Mouse (Mus musculus): ENCODE measurements around the gene Itpr2. TPM values are rescaled to one million over a fixed set of nuclear protein-coding genes. Genes with fewer than 3 reads are reported as not detected.

Itpr2 gene
- polyA plus RNA-seq, 1 experiment from 2014 or later: 12.2 TPM

DNA sequence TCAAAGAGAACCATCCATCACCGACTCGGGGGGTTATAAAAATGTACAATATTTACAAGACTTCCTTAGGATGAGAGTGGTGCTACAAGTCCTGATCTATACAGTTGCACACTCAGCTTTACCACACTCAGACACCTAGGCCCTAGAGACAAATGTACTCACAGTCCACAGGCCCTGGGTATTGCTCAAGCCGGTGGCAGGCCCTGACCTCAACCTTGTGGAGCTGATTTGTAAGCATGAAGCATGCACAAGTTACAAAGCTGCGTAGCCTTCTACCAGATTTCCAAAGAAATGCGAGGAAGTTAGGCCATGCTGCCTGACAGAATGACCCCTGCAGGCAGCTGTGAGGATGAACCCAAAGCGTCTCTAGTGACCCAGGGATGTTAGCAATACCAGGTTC is 185.6 kb downstream of the Itpr2 start:
- no peaks in the 10 kb centered on the region for H3K36me3 ChIP-seq
- H3K4me2 ChIP-seq: no peak overlapping the region
- no peak overlapping the region for H3K27ac ChIP-seq
- no peak for ATAC-seq (ENCODE audit: insufficient read depth, low FRiP score, low read depth)
- H3K4me3 ChIP-seq (replicated peaks): no peak overlapping the region
- H3K9me3 ChIP-seq: no peaks in the 10 kb centered on the region
- no peaks in the 10 kb centered on the region for H3K4me1 ChIP-seq
- H3K9ac ChIP-seq: no peak overlapping the region
- H3K27me3 ChIP-seq (replicated peaks): no peaks in the 10 kb centered on the region
- 75% methylated on average over 6 of the region's 6 CpGs for WGBS

DNA sequence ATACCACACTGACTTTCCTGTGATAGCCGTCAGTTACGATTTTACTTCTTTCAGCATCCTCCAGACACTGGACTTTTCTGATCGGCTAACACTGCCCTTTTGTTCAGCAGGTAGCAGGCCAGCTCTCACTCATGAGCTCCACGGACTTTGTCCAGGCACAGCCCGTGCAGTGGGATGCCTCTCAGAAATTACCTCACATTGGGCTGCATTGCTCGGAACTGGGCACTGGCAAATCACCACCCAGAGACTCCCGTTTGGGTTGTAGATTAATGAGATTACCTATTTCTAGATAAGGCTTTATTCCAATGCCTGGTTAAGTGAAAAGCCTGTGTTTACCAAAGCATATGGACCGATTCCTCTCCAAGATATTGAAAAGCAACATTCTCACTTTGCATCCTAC is 186.9 kb downstream of the Itpr2 start:
- Histone ChIP-seq H3K4me2 (no peak overlapping the region), H3K36me3 (no peaks in the 10 kb centered on the region), H3K9me3 (no peaks in the 10 kb centered on the region), H3K4me1 (no peaks in the 10 kb centered on the region), H3K4me3 (replicated peaks) (no peak overlapping the region), H3K27ac (no peak overlapping the region), H3K27me3 (replicated peaks) (no peaks in the 10 kb centered on the region), H3K9ac (no peak overlapping the region)
- 84% methylated on average over 8 of the region's 8 CpGs for WGBS
- ATAC-seq (ENCODE audit: insufficient read depth, low FRiP score, low read depth): no peak

DNA sequence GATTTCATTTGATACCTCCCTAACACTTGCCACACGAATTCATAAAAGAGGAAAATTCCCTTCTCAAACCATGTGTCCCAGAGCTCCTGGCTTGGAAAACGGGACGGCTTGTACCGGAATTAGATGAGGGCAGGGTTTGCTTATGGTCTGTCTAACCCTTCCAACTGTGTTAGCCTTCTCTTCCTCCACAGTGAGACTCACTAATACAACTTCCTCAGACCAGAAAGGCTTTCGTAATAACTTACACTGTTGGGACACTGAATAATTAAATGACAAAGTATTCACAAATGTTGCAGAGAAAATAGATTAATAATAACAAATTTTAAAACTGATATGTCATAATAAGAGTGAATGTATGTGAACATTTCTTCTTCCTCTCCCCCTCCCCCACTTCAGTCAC is 187.7 kb downstream of the Itpr2 start:
- no peaks in the 10 kb centered on the region for H3K27me3 ChIP-seq (replicated peaks)
- no peak overlapping the region for H3K9ac ChIP-seq
- no peaks in the 10 kb centered on the region for H3K4me1 ChIP-seq
- no peak overlapping the region for H3K27ac ChIP-seq
- WGBS: 78% methylated on average over 5 of the region's 5 CpGs
- no peaks in the 10 kb centered on the region for H3K9me3 ChIP-seq
- no peaks in the 10 kb centered on the region for H3K36me3 ChIP-seq
- H3K4me3 ChIP-seq (replicated peaks): no peak overlapping the region
- no peak for ATAC-seq (ENCODE audit: insufficient read depth, low FRiP score, low read depth)
- no peak overlapping the region for H3K4me2 ChIP-seq

DNA sequence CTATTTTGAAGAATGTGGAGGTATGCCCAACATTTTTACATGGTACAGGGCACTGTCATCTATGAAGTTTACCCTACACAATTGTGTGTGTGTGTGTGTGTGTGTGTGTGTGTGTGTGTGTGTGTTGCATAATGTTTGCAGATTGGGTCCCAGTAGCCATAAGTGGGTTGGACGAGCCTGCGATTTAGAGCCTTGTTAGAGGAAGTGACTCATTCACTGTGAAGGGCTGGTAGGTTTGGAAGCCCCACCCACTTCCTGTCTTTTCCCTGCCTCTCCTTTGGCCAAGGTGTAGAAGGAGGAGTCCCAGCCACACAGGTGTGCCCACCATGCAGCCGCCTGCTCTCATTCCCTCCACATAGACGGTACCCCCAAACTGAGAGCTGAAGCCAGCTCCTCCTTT is 188.6 kb downstream of the Itpr2 start:
- no peak overlapping the region for H3K4me3 ChIP-seq (replicated peaks)
- H3K27ac ChIP-seq: no peak overlapping the region
- no peaks in the 10 kb centered on the region for H3K27me3 ChIP-seq (replicated peaks)
- no peaks in the 10 kb centered on the region for H3K36me3 ChIP-seq
- no peak for ATAC-seq (ENCODE audit: insufficient read depth, low FRiP score, low read depth)
- no peaks in the 10 kb centered on the region for H3K9me3 ChIP-seq
- H3K4me1 ChIP-seq: no peaks in the 10 kb centered on the region
- no peak overlapping the region for H3K4me2 ChIP-seq
- no peak overlapping the region for H3K9ac ChIP-seq
- WGBS: 78% methylated on average over 4 of the region's 4 CpGs

DNA sequence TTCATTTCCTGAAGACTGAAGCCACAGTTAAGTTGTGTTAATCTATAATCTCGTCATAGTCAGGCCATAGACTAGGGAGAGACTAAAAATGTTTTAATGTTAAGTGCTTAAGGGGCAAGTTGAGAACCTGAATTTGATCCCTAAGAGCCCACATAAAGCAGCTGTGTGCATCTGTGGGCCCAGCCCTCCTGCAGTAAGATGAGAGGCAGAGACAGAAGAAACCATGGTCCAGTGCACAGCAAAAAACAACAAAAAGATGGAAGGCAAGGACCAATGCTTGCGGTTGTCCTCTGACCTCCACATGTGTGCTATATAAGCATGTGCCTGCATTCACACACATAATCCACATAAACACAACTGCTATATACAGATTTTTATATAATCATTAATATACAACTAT is 191.8 kb downstream of the Itpr2 start:
- Histone ChIP-seq H3K36me3 (no peaks in the 10 kb centered on the region), H3K4me1 (no peaks in the 10 kb centered on the region), H3K9ac (no peak overlapping the region), H3K27ac (no peak overlapping the region), H3K4me2 (no peak overlapping the region), H3K4me3 (replicated peaks) (no peak overlapping the region), H3K9me3 (no peaks in the 10 kb centered on the region), H3K27me3 (replicated peaks) (no peaks in the 10 kb centered on the region)
- ATAC-seq (ENCODE audit: insufficient read depth, low FRiP score, low read depth): no peak
- WGBS: 45% methylated on average over 2 of the region's 2 CpGs

DNA sequence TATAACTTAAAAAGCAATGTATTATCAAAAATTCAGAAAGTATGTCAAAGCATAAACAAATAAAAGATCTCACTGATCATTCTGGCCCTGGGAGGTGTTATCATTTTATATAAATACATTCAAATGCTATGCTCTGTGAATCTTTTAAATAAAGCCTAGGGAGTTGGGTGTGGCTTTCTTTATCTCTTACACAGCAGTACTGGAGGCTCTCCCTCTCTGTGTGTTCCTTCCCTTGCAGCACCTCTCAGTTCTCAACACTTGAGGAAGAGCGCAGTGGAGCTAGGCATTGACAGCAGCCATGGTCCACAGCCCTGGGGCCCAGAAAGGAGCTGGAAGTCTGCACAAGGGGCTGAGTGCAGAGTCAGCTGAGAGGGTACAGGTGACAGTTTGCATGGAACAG is 192.7 kb downstream of the Itpr2 start:
- H3K9ac ChIP-seq: no peak overlapping the region
- H3K27me3 ChIP-seq (replicated peaks): no peaks in the 10 kb centered on the region
- H3K9me3 ChIP-seq: no peaks in the 10 kb centered on the region
- no peak for ATAC-seq (ENCODE audit: insufficient read depth, low FRiP score, low read depth)
- WGBS: 77% methylated on average over 1 of the region's 1 CpGs
- no peak overlapping the region for H3K4me3 ChIP-seq (replicated peaks)
- no peak overlapping the region for H3K4me2 ChIP-seq
- no peaks in the 10 kb centered on the region for H3K4me1 ChIP-seq
- no peak overlapping the region for H3K27ac ChIP-seq
- no peaks in the 10 kb centered on the region for H3K36me3 ChIP-seq

DNA sequence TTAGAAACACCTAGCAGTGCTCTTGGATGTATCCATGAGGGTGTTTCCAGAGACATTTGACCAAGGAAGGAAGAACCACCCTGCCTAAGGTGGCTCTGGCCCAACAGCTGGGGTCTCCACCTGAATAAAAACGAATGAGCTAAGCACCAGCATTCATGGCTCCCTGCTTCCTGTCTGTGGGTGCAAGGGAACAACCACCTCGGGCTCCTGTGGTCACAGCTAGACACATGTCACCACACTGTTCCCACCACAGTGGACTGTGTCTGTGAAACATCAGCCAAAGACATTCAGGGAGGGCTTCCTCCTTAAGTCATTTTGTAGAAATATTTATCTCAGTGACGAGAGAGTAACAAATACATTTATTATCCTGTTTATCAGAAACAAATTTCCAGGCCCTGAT is 196.0 kb downstream of the Itpr2 start:
- no peaks in the 10 kb centered on the region for H3K36me3 ChIP-seq
- no peak overlapping the region for H3K4me2 ChIP-seq
- no peaks in the 10 kb centered on the region for H3K9me3 ChIP-seq
- H3K4me3 ChIP-seq (replicated peaks): no peak overlapping the region
- H3K9ac ChIP-seq: no peak overlapping the region
- 74% methylated on average over 3 of the region's 3 CpGs for WGBS
- no peaks in the 10 kb centered on the region for H3K27me3 ChIP-seq (replicated peaks)
- H3K4me1 ChIP-seq: no peaks in the 10 kb centered on the region
- no peak for ATAC-seq (ENCODE audit: insufficient read depth, low FRiP score, low read depth)
- H3K27ac ChIP-seq: no peak overlapping the region

DNA sequence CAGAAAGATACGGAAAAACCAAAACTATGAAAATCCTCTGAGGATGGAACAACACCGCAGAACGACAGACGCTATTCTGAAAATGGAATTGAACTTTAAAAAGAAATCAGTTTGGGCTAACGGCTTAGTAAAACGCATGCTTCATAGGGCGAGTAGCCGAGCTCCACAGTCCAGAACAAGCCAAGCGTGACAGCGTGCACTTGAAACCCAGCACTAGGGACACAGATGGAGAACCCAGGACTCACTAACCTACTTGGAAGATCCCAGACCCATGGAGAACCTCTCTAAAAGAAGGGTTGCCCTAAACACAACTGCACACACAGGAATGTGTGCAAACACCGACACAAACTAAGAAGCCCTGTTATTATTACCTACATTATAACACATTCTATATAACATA is 197.9 kb downstream of the Itpr2 start:
- Histone ChIP-seq H3K9ac (no peak overlapping the region), H3K36me3 (no peaks in the 10 kb centered on the region), H3K4me1 (no peaks in the 10 kb centered on the region), H3K4me3 (replicated peaks) (no peak overlapping the region), H3K4me2 (no peak overlapping the region), H3K27ac (no peak overlapping the region), H3K9me3 (no peaks in the 10 kb centered on the region), H3K27me3 (replicated peaks) (no peaks in the 10 kb centered on the region)
- 93% methylated on average over 11 of the region's 11 CpGs for WGBS
- ATAC-seq (ENCODE audit: insufficient read depth, low FRiP score, low read depth): no peak

DNA sequence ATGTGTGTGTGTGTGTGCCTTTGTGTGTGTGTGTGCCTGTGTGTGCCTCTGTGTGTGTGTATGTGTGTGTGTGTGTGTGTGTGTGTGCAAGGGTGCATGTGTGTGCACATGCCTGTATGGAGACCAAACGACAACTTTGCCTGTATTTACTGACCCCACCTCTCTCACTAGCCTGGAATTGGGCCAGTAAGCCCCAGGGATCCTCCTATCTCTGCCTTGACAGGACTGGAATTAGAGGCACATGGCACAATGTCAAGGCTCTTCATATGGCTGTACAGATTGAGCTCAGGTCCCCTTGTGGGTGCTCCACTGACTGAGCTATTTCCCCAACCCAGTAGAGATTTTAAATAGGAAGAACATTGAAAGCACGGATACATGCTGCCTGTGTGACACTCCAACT is 198.7 kb downstream of the Itpr2 start:
- no peaks in the 10 kb centered on the region for H3K36me3 ChIP-seq

DNA sequence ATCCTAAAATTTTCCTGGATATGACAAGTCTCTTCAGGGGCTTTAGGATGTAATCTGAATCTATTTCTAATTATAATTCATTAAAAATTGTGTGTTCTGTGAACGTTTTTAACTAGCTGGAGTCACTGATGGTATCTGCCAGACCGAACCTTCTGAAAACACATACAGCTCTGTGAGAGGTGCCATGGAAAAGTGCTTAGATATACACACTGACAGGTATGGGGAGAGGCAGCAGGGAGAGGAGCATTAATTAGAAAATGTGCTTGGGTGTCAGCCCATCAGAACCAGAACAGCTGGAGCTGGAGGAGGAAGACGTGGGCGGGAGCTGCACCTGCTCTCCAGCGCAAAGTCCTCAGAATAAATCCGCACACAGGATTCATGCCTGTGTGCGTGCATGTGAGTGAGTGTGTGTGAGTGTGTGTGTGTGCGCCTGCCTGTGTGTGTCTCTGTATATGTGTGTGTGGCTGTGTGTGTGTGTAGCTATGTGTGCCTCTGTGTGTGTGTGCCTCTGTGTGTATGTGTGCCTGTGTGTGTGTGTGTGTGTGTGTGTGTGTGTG is 199.4 kb downstream of the Itpr2 start:
- Histone ChIP-seq H3K27me3 (replicated peaks) (no peaks in the 10 kb centered on the region), H3K9me3 (no peaks in the 10 kb centered on the region), H3K4me2 (no peak overlapping the region), H3K36me3 (no peaks in the 10 kb centered on the region), H3K27ac (no peak overlapping the region), H3K4me1 (no peaks in the 10 kb centered on the region), H3K9ac (no peak overlapping the region), H3K4me3 (replicated peaks) (no peak overlapping the region)
- 77% methylated on average over 8 of the region's 8 CpGs for WGBS
- ATAC-seq (ENCODE audit: insufficient read depth, low FRiP score, low read depth): no peak

More for the DNA sequence above, 198.7 kb downstream of the Itpr2 start:
- Histone ChIP-seq H3K4me2 (no peak overlapping the region), H3K4me3 (replicated peaks) (no peak overlapping the region), H3K9ac (no peak overlapping the region), H3K27ac (no peak overlapping the region), H3K4me1 (no peaks in the 10 kb centered on the region), H3K27me3 (replicated peaks) (no peaks in the 10 kb centered on the region), H3K9me3 (no peaks in the 10 kb centered on the region)
- no peak for ATAC-seq (ENCODE audit: insufficient read depth, low FRiP score, low read depth)
- 82% methylated on average over 2 of the region's 2 CpGs for WGBS

DNA sequence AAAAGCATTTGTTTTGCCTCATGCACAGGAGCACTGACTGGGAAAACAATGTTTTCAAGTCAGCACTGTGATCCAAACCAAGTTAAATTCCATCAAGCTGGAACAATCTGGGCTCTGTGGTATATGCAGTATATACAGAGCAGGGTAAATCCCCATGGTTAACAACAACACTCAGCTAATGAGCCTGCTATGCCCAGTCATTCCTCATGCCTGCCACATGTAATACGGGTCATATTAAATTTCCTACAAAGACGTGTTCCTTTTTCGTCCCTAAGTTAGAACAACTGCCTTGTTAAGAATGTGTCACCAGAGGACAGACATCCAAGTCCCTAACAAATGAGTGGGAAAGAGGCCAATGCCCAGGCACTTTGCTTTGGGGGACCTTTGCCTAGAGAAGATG is 199.9 kb downstream of the Itpr2 start:
- 56% methylated on average over 3 of the region's 3 CpGs for WGBS
- no peaks in the 10 kb centered on the region for H3K4me1 ChIP-seq
- no peaks in the 10 kb centered on the region for H3K36me3 ChIP-seq
- ATAC-seq (ENCODE audit: insufficient read depth, low FRiP score, low read depth): no peak
- H3K9me3 ChIP-seq: no peaks in the 10 kb centered on the region
- no peak overlapping the region for H3K9ac ChIP-seq
- no peak overlapping the region for H3K4me2 ChIP-seq
- no peaks in the 10 kb centered on the region for H3K27me3 ChIP-seq (replicated peaks)
- no peak overlapping the region for H3K4me3 ChIP-seq (replicated peaks)
- no peak overlapping the region for H3K27ac ChIP-seq

DNA sequence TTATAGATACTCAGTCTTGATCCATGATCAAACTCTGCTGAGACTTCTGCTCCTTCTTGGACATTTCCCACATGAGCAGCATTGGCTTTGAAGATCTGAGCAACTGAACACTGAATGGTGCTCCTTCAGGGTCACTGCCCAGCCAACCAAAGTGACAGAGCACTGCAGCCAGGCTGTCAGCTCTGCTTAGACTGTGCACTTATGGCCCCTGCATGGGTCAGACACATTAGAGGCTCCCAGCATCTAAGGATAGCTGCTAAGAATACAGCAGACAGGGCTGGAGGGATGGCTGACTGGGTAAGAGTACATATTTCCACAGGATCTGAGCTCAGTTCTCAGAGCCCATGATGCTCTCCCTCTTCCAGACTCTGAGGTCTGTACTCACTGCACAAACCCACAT is 201.1 kb downstream of the Itpr2 start:
- Histone ChIP-seq H3K9ac (no peak overlapping the region), H3K27me3 (replicated peaks) (no peaks in the 10 kb centered on the region), H3K27ac (no peak overlapping the region), H3K9me3 (no peaks in the 10 kb centered on the region), H3K4me3 (replicated peaks) (no peak overlapping the region), H3K4me2 (no peak overlapping the region), H3K4me1 (no peaks in the 10 kb centered on the region), H3K36me3 (no peaks in the 10 kb centered on the region)
- ATAC-seq (ENCODE audit: insufficient read depth, low FRiP score, low read depth): no peak

DNA sequence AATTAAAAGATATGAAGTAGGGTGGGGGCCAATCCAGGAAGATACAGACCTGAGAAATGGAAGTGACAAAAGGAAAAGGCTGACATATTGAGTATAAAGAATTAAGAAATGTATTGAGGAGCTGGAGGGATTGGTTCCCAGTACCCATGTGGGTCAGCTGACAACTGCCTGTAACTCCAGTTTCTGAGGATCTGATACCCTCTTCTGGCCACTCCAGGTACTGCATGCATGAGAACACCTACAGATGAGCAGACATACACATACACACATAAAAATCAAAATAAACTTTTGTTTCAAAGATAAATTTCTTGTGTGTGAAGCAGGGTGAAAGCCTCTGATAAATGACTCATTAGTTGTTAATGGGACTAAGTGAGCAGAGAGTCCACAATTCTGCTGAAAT is 203.3 kb downstream of the Itpr2 start:
- Histone ChIP-seq H3K27me3 (replicated peaks) (no peaks in the 10 kb centered on the region), H3K36me3 (no peaks in the 10 kb centered on the region), H3K4me3 (replicated peaks) (no peak overlapping the region), H3K27ac (no peak overlapping the region), H3K9ac (no peak overlapping the region), H3K9me3 (no peaks in the 10 kb centered on the region), H3K4me2 (no peak overlapping the region), H3K4me1 (no peaks in the 10 kb centered on the region)
- ATAC-seq (ENCODE audit: insufficient read depth, low FRiP score, low read depth): no peak
